Mouse (Mus musculus) pancreas, adult 10 weeks (tissue): ENCODE measurements around the gene Lrpprc. TPM values are rescaled to one million over a fixed set of nuclear protein-coding genes. Genes with fewer than 3 reads are reported as not detected.

Source experiments
- polyA plus RNA-seq: library from polyadenylated mRNA; stranded (reverse); fragments of 350-450 nt; fragmentation: Illumina TruSeq; extraction: RNeasy Lipid Tissue Mini Kit (QIAGEN cat#74804); gene quantifications from one replicate; pipeline ENCODE4 v1.2.3, GENCODE M21; 2015; ENCODE audit warnings: low read depth, low replicate concordance; ENCODE audit not compliant: insufficient read depth

The Lrpprc gene
- polyA plus RNA-seq, result 6.3 TPM

GRCm38 (mm10) chr17:84790447-84791098, at the start of gene Lrpprc:
Gene Lrpprc, minus strand, starts transcription at chr17:84790789.

DNA sequence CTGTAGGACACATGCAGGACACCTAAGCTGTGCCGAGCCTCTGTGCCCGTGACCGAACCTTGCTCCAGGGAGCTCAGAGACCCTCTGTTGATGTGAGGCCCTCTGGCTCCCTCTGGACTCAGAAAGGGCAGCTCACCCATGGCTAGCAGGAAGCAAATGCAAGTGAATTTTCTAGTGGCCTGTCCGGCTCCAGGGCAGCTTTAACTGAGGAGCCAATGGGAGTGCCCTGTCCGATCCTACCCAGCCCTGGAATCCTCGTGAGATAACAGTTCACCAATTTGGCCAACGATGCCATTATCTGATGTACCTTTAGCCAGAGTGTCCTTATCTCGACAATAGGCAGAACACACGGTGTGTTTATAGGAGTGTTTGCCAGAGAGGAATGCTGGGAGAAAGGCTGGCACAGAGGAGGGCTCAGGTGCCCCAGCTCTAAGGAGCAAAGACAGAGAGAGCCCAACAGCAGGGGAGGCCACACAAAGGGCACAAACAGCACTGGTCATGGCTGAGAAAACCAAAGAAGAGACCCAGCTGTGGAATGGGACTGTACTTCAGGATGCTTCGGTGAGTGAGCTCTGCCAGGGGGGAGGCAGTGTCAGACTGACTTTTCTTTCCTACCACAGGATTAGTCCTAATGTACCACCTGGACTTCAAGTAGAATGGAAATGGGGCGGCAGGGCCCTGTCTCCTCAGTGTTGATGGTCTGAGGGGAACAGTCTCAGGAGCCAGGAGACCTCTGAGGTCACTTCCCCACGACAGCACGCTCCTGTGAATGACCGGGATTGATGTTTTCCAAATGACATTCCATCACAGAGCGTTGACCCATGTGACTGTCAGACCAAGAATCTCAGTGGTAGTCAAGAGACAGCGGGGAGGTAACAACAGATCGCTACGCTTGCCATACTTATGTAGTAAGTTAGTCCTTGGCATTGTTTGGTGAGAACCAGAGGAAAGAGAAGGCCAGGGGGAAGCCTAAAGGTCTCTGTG, 107.6 kb downstream of the Lrpprc start, which contains the start of gene Abcg5:
Gene Abcg5 (minus strand): TSS at position 278 of the 984 bp plus-strand sequence.

DNA sequence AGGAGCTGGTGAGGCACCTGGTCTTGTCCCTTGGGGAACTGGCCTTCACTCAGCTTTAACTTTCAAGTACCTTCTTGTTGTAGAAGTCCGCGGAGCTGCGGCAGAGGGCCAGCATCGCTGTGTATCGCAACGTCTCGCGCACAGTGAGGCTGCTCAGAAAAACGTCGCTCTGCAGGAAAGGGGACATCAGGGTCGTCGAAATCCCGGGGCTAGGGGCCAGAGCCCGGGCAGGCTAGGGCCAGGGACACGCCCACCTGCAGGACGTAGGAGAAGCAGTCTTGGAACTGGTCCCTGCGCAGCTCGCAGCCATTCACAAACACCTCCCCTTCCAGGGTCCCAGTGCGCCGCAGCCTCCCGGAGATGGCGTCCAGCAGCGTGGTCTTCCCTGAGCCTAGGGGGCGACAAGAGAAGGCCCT, 114.6 kb downstream of the Lrpprc start, which contains the start of gene Abcg8:
Gene Abcg8 (plus strand): TSS at position 352 of the 416 bp plus-strand sequence.

Other genes starting within 250 kb of the Lrpprc start
- 3.5 TPM for gene Dync2li1, start 164.3 kb downstream of the Lrpprc start, polyA plus RNA-seq
- gene Abcg8, start 114.5 kb downstream of the Lrpprc start, polyA plus RNA-seq, result 1.1 TPM
- 1.8 TPM for gene Abcg5, start 107.8 kb downstream of the Lrpprc start, polyA plus RNA-seq
- gene Ppm1b, start 166.0 kb upstream of the Lrpprc start, polyA plus RNA-seq, result 12.4 TPM
- gene Slc3a1, start 237.6 kb upstream of the Lrpprc start, polyA plus RNA-seq, result 1.4 TPM